Mouse (Mus musculus) midbrain, embryonic 13.5 days (tissue): ENCODE measurements at regions not wholly inside any gene's neighbourhood (a gene's known extent, or its start where the extent isn't known, plus 50 kb on each side); places are given as distances from the start of the nearest gene placed in this dataset.
A peak's percentile ranks its signal among the peaks of the same experiment; 100 is the strongest.

ENCODE experiments used
- ATAC-seq: fragments of 200-750 bp; cut with Nextera tagmentation; 2 replicates; pipeline ENCODE4 v1.8.0; 2017; ENCODE audit warnings: mild to moderate bottlenecking, moderate TSS enrichment, moderate library complexity
- H3K27ac ChIP-seq: fragments of 300-500 bp; sonication (generic); 2 replicates; pipeline ENCODE4 v1.5.1; 2015; ENCODE audit warnings: inconsistent platforms, mild to moderate bottlenecking, moderate library complexity
- H3K27me3 ChIP-seq: fragments of 300-500 bp; sonication (generic); 2 replicates; pipeline ENCODE4 v1.6.1; 2015; ENCODE audit warnings: mild to moderate bottlenecking, inconsistent platforms
- H3K36me3 ChIP-seq: fragments of 300-500 bp; sonication (generic); 2 replicates; pipeline ENCODE4 v1.6.1; 2015; ENCODE audit warnings: mild to moderate bottlenecking, inconsistent platforms
- H3K4me1 ChIP-seq: fragments of 300-500 bp; sonication (generic); replicated peaks from 2 replicates; pipeline ENCODE4 v1.6.1; 2015; ENCODE audit warnings: inconsistent platforms
- H3K4me2 ChIP-seq: fragments of 300-500 bp; sonication (generic); replicated peaks from 2 replicates; pipeline ENCODE4 v1.6.1; 2015; ENCODE audit warnings: moderate library complexity, mild to moderate bottlenecking, inconsistent platforms
- H3K4me3 ChIP-seq: fragments of 300-500 bp; sonication (generic); replicated peaks from 2 replicates; pipeline ENCODE4 v1.5.1; 2015; ENCODE audit warnings: mild to moderate bottlenecking, inconsistent platforms
- H3K9ac ChIP-seq: fragments of 300-500 bp; sonication (generic); replicated peaks from 2 replicates; pipeline ENCODE4 v1.6.1; 2015; ENCODE audit warnings: mild to moderate bottlenecking, inconsistent platforms
- H3K9me3 ChIP-seq: fragments of 300-500 bp; sonication (generic); 2 replicates; pipeline ENCODE4 v1.6.1; 2016; ENCODE audit warnings: mild to moderate bottlenecking, inconsistent platforms
- WGBS: fragments of 180-500 bp; shearing (Covaris S2); methylation state at CpG from one replicate; pipeline ENCODE4 v1.1.7; 2015; 5-methylcytosine and 5-hydroxymethylcytosine counted together

GRCm38 (mm10) chr9:56547291-56547977, 129.0 kb downstream of the Hmg20a start:
- no peak overlapping the region for H3K4me2 ChIP-seq
- no peak overlapping the region for H3K4me3 ChIP-seq
- no peak overlapping the region for H3K27ac ChIP-seq
- H3K4me1 ChIP-seq: peaks cover 18% of the 10 kb centered on the region
- H3K27me3 ChIP-seq: peaks cover 12% of the 10 kb centered on the region; the same call in 1 of the 2 replicates
- H3K9ac ChIP-seq: 0 out of 2 replicates have a peak overlapping the region, but pooled peaks have one; percentile 10
- WGBS: 32% methylated on average over 9 of the region's 9 CpGs
- no peaks in the 10 kb centered on the region for H3K9me3 ChIP-seq
- no peak for ATAC-seq
- no peaks in the 10 kb centered on the region for H3K36me3 ChIP-seq

DNA sequence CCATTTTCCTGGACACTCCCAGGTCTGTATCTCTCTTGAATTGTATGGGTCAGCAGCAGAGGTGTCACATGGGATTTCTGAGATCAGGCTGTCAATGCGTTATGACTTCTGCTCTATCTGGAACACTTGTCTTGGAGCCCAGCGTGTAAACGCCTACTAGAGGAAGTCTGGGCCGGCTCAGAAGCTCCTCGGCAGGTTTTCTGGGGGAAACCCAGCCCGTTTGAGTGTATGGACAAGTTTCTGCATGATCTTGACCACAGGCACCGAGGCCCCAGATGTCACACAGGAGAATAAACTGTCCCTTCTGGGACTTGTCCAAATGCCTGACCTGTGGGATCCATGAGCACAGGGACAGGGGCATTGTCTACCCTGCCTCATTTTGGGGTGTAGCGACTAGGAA, 131.4 kb downstream of the Hmg20a start:
- Histone ChIP-seq H3K4me3 (no peak overlapping the region), H3K27ac (no peak overlapping the region), H3K9me3 (no peaks in the 10 kb centered on the region), H3K9ac (no peak overlapping the region), H3K27me3 (peaks cover 12% of the 10 kb centered on the region; the same call in 1 of the 2 replicates), H3K4me1 (peaks cover 35% of the 10 kb centered on the region), H3K4me2 (no peak overlapping the region), H3K36me3 (no peaks in the 10 kb centered on the region)
- no peak for ATAC-seq
- WGBS: 78% methylated on average over 8 of the region's 8 CpGs

- Histone ChIP-seq H3K27ac (no peak overlapping the region), H3K4me1 (peaks cover 35% of the 10 kb centered on the region), H3K9ac (no peak overlapping the region), H3K27me3 (peaks cover 12% of the 10 kb centered on the region; the same call in 1 of the 2 replicates), H3K4me2 (no peak overlapping the region), H3K36me3 (no peaks in the 10 kb centered on the region), H3K4me3 (no peak overlapping the region), H3K9me3 (no peaks in the 10 kb centered on the region)
- WGBS: 71% methylated on average over 4 of the region's 4 CpGs
- no peak for ATAC-seq
These were observed 131.8 kb downstream of the Hmg20a start for GRCm38 (mm10) chr9:56550178-56550577.

- H3K27ac ChIP-seq: peak overlapping the region; percentile 35; the same call in 1 of the 2 replicates
- WGBS: 49% methylated on average over 11 of the region's 11 CpGs
- H3K4me2 ChIP-seq: no peak overlapping the region
- no peak overlapping the region for H3K9ac ChIP-seq
- ATAC-seq: peak; percentile 61
- no peaks in the 10 kb centered on the region for H3K9me3 ChIP-seq
- H3K4me1 ChIP-seq: peaks cover 39% of the 10 kb centered on the region
- H3K27me3 ChIP-seq: peaks cover 12% of the 10 kb centered on the region; the same call in 1 of the 2 replicates
- H3K4me3 ChIP-seq: no peak overlapping the region
- H3K36me3 ChIP-seq: no peaks in the 10 kb centered on the region
These were observed 133.2 kb downstream of the Hmg20a start for GRCm38 (mm10) chr9:56551376-56552186.

GRCm38 (mm10) chr9:56552187-56552686, 133.8 kb downstream of the Hmg20a start:
- Histone ChIP-seq H3K4me3 (no peak overlapping the region), H3K4me1 (peaks cover 38% of the 10 kb centered on the region), H3K27me3 (peaks cover 12% of the 10 kb centered on the region; the same call in 1 of the 2 replicates), H3K36me3 (no peaks in the 10 kb centered on the region), H3K9me3 (no peaks in the 10 kb centered on the region), H3K9ac (no peak overlapping the region), H3K4me2 (no peak overlapping the region), H3K27ac (peak overlapping the region; percentile 4; the same call in 1 of the 2 replicates)
- no peak for ATAC-seq
- 68% methylated on average over 6 of the region's 6 CpGs for WGBS

DNA sequence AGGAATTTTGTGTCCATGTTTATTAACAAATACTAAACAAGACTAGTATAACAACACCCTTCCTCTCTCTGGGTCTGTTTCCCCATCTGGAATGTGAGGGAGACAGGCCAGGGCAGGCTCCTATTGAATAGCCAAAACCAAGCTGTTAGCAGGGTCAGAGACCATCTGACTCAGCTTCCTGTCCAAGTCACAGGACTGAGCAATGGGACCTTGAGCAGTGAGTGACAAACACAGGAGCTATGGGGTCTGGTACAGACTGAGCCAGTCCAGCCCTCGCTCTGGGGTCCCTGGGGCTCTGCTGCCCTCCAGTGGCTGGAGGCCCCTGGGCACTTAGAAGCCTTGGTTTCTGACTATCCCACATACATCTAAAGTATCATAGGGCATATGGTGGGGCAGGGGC, 134.4 kb downstream of the Hmg20a start:
- ATAC-seq: peak; percentile 69
- Histone ChIP-seq H3K4me3 (no peak overlapping the region), H3K36me3 (no peaks in the 10 kb centered on the region), H3K9me3 (no peaks in the 10 kb centered on the region), H3K9ac (no peak overlapping the region), H3K27me3 (peaks cover 12% of the 10 kb centered on the region; the same call in 1 of the 2 replicates), H3K4me1 (peaks cover 33% of the 10 kb centered on the region), H3K27ac (no peak overlapping the region), H3K4me2 (no peak overlapping the region)
- 18% methylated on average over 1 of the region's 1 CpGs for WGBS

- no peaks in the 10 kb centered on the region for H3K36me3 ChIP-seq
- no peak overlapping the region for H3K4me2 ChIP-seq
- H3K4me1 ChIP-seq: peaks cover 33% of the 10 kb centered on the region
- WGBS: 53% methylated on average over 13 of the region's 13 CpGs
- H3K9ac ChIP-seq: no peak overlapping the region; the same call in 1 of the 2 replicates
- H3K9me3 ChIP-seq: no peaks in the 10 kb centered on the region
- H3K4me3 ChIP-seq: no peak overlapping the region
- H3K27ac ChIP-seq: 0 out of 2 replicates have a peak overlapping the region, but pooled peaks have one; percentile 31
- H3K27me3 ChIP-seq: peaks cover 12% of the 10 kb centered on the region; the same call in 1 of the 2 replicates
- peak; percentile 22; the same call in 1 of the 2 replicates for ATAC-seq
These were observed 135.2 kb downstream of the Hmg20a start for GRCm38 (mm10) chr9:56553626-56554025.

GRCm38 (mm10) chr9:56554096-56554495, 135.7 kb downstream of the Hmg20a start:
- H3K4me2 ChIP-seq: no peak overlapping the region
- no peaks in the 10 kb centered on the region for H3K9me3 ChIP-seq
- ATAC-seq: peak; percentile 5; the same call in 1 of the 2 replicates
- no peak overlapping the region for H3K4me3 ChIP-seq
- 0 out of 2 replicates have a peak overlapping the region, but pooled peaks have one; percentile 31 for H3K27ac ChIP-seq
- peaks cover 33% of the 10 kb centered on the region for H3K4me1 ChIP-seq
- 60% methylated on average over 6 of the region's 6 CpGs for WGBS
- no peaks in the 10 kb centered on the region for H3K36me3 ChIP-seq
- H3K9ac ChIP-seq: no peak overlapping the region
- peaks cover 11% of the 10 kb centered on the region; the same call in 1 of the 2 replicates for H3K27me3 ChIP-seq

DNA sequence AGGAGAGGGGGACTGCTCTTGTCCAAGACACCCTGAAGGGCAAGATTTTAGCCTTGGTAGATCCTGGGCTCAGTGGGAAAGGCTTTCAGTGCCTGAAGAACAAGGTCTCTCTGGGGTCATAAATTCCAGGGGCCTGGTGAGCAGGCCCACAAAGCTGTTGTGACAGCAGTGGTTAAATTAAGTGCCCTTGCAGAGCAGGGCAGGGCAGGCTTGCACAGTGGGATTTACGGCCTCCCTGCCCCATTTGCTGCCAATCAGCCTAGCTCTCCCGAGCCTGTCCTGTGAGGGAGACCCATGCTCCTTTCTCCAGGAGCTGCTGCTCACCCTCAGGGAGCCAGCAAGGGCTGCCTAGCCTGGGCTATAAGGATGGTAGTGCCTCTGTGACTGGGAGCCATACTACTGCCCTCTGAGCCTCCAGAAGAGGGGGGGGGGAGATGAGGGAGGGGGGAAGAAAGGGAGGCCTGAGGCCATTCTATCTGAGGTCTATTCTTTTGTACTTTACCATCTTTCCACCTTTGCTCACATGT, 141.3 kb downstream of the Hmg20a start:
- Histone ChIP-seq H3K27me3 (no peaks in the 10 kb centered on the region), H3K9me3 (no peaks in the 10 kb centered on the region), H3K4me3 (no peak overlapping the region), H3K4me2 (no peak overlapping the region), H3K27ac (no peak overlapping the region), H3K9ac (no peak overlapping the region), H3K4me1 (peaks cover 23% of the 10 kb centered on the region), H3K36me3 (no peaks in the 10 kb centered on the region)
- WGBS: 21% methylated on average over 2 of the region's 2 CpGs
- ATAC-seq: no peak

DNA sequence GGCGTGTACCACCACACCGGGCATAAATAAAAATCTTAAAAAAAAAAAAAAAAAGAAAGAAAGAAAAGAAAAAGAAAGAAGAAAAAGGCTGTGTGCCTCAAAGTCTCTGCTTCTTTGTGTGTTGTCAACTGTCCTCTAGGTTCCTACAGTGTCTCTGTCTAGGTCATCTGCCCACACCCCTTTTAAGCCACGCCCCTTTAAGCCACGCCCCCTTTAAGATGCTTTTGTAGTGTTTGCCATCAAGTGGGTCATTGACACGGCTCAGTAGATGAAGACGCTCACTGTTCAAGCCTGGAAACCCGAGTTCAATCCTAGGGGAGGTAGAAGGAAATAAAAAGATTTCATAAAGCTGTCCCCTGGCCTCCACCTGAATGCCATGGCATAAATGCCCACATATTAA, 144.0 kb downstream of the Hmg20a start:
- Histone ChIP-seq H3K4me2 (no peak overlapping the region), H3K4me3 (no peak overlapping the region), H3K27me3 (no peaks in the 10 kb centered on the region), H3K9ac (no peak overlapping the region), H3K9me3 (no peaks in the 10 kb centered on the region), H3K4me1 (peaks cover 21% of the 10 kb centered on the region), H3K36me3 (no peaks in the 10 kb centered on the region), H3K27ac (no peak overlapping the region)
- ATAC-seq: no peak
- 62% methylated on average over 7 of the region's 7 CpGs for WGBS

DNA sequence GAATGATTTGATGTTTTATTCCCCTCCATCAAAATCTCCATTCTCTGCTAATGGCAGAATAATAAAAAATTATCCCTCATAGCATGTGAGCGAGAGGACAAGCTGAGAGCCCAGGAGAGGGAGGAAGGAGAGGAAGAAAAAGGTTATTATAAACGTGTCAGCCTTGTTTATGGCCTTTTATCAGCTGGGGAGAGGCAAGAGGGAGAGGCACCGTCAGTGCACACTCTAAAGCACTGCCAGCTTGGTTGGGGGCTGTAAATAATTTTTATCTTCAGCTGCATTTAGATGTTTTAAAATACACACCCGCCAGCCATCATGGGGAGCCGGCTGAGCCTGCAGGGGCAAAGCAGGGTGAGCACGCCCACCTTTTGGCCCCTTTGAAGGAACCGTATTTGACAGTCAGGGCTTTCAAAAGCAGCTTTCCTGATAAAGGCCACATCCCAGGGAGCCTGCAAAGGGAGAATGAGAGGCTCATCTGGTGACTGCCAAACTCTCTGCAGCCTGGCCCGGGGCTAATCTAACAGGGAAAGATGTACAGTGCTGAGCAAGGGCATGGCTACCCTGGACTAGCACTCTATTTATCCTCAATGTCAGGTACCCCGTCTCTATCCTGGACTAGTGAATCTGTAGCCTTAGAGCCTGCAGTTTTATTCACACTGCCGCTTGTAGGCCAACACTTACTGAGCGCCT, 145.8 kb downstream of the Hmg20a start:
- Histone ChIP-seq H3K4me2 (no peak overlapping the region), H3K4me3 (no peak overlapping the region), H3K36me3 (no peaks in the 10 kb centered on the region), H3K27me3 (no peaks in the 10 kb centered on the region), H3K4me1 (peaks cover 21% of the 10 kb centered on the region), H3K9ac (no peak overlapping the region), H3K9me3 (no peaks in the 10 kb centered on the region), H3K27ac (peak overlapping the region; percentile 63)
- WGBS: 16% methylated on average over 11 of the region's 11 CpGs
- 0 out of 2 replicates have a peak, but pooled peaks have one; percentile 55 for ATAC-seq
